Mouse (Mus musculus): ENCODE measurements around the gene Lrfn1. TPM values are rescaled to one million over a fixed set of nuclear protein-coding genes. Genes with fewer than 3 reads are reported as not detected.
A peak's percentile ranks its signal among the peaks of the same experiment; 100 is the strongest.

Lrfn1 gene
- polyA plus RNA-seq, 1 experiment: 2.7 TPM

DNA sequence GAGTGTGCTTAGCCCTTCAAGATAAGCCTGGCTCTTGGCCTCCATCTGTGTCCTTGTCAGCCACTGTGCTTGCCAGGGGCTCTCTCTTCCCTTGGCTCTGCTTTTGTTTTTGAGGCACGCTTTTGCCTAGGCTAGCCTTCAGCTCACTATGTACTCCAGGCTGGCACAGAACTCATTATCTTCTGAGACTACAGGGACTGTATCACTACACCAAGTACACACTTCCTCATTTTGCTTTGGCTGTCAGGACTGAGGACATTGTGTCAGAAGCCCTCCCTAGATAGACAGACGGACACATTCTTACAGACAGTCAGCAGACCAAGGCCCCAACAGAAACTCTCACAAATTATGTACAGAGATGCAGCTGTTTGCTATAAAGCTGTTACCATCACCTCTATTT lies 11.0 kb downstream of the Lrfn1 start:
- Histone ChIP-seq H3K36me3 (ENCODE audit: control insufficient read depth, insufficient read depth, low read length) (no peaks in the 10 kb centered on the region), H3K27ac (ENCODE audit: insufficient read depth, low read length) (no peak overlapping the region), H3K4me1 (ENCODE audit: control insufficient read depth, insufficient read depth, insufficient read length) (peaks cover 6% of the 10 kb centered on the region; the same call in 1 of the 2 replicates), H3K4me3 (ENCODE audit: extremely low read depth, insufficient read depth, insufficient read length) (no peak overlapping the region), H3K27me3 (ENCODE audit: control insufficient read depth, insufficient read depth, low read length) (peaks cover 7% of the 10 kb centered on the region; the same call in 1 of the 2 replicates)
- WGBS: 81% methylated on average over 2 of the region's 2 CpGs
- DNase-seq (ENCODE audit: low read depth in 1 of 2, low spot score in 2 of 2): no peak
- TF ChIP-seq POLR2A (IDR thresholded peaks at IDR 0.05; ENCODE audit: low read depth, low read length) (no peak), CTCF (IDR thresholded peaks at IDR 0.05; ENCODE audit: extremely low read depth, insufficient read depth, insufficient read length, insufficient replicate concordance) (no peak)

DNA sequence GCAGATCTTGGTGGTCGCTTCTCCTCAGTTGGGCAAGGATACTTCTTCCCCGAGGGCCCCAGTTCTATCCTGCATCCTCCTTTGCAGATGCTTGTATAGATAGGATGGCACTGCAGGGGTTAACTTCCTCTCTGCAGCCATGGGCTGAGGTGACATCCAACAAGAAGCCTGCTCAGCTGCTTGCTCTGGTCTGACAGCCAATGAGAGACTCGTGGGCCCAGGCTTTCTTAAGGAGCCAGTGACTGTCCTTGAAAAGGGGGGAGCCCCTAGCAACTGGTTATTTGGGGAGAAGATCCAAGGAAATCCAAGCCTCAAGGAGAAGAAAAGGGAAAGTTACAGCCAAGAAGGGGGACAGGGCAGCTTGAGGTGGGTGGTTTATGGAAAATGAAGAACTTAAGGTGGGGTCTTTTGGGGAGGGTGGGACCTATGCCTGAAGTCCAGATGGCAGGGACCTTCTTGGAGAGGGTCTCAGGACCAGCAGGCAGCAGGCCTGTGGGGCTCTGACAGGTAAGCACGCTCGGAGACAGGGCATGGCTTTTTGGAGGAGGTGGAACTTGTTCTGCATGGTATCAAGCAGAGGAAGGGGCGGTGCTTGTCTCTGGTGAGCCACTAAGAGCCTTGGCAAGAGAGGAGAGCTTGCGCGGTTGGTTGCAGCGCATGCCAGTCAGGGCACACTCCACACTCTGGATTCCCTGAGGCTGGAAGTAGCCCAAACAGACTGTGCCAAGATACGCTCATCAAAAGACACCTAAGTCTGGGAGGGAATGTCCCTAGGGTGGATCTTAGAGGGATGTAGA lies 12.8 kb downstream of the Lrfn1 start:
- TF ChIP-seq CTCF (IDR thresholded peaks at IDR 0.05; ENCODE audit: extremely low read depth, insufficient read depth, insufficient read length, insufficient replicate concordance) (no peak), POLR2A (IDR thresholded peaks at IDR 0.05; ENCODE audit: low read depth, low read length) (no peak)
- no peak overlapping the region for H3K4me3 ChIP-seq (ENCODE audit: extremely low read depth, insufficient read depth, insufficient read length)

DNA sequence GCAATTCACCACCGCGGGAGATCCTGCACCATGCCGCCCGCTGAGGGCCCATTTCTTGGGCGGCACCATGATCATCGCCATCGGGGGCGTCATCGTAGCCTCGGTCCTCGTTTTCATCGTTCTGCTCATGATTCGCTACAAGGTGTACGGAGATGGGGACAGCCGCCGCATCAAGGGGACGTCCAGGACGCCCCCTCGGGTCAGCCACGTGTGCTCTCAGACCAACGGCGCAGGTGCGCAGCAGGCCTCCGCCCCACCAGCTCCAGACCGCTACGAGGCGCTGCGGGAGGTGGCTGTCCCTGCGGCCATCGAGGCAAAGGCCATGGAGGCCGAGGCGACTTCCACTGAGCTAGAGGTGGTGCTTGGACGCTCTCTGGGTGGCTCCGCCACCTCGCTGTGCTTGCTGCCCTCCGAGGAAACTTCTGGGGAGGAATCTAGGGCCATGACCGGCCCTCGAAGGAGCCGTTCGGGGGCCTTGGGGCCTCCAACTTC lies 15.0 kb downstream of the Lrfn1 start:
- no peaks in the 10 kb centered on the region for H3K36me3 ChIP-seq (ENCODE audit: control insufficient read depth, insufficient read depth, low read length)
- no peak overlapping the region for H3K4me3 ChIP-seq (ENCODE audit: extremely low read depth, insufficient read depth, insufficient read length)
- TF ChIP-seq POLR2A (IDR thresholded peaks at IDR 0.05; ENCODE audit: low read depth, low read length) (no peak), CTCF (IDR thresholded peaks at IDR 0.05; ENCODE audit: extremely low read depth, insufficient read depth, insufficient read length, insufficient replicate concordance) (no peak)

More for the DNA sequence above, 12.8 kb downstream of the Lrfn1 start:
- Histone ChIP-seq H3K36me3 (ENCODE audit: control insufficient read depth, insufficient read depth, low read length) (no peaks in the 10 kb centered on the region), H3K4me1 (ENCODE audit: control insufficient read depth, insufficient read depth, insufficient read length) (peaks cover 6% of the 10 kb centered on the region; the same call in 1 of the 2 replicates), H3K27ac (ENCODE audit: insufficient read depth, low read length) (no peak overlapping the region), H3K27me3 (ENCODE audit: control insufficient read depth, insufficient read depth, low read length) (peaks cover 7% of the 10 kb centered on the region; the same call in 1 of the 2 replicates)
- DNase-seq (ENCODE audit: low read depth in 1 of 2, low spot score in 2 of 2): peak in 1 of 2 experiments; percentile 22
- 57% methylated on average over 10 of the region's 10 CpGs for WGBS

DNA sequence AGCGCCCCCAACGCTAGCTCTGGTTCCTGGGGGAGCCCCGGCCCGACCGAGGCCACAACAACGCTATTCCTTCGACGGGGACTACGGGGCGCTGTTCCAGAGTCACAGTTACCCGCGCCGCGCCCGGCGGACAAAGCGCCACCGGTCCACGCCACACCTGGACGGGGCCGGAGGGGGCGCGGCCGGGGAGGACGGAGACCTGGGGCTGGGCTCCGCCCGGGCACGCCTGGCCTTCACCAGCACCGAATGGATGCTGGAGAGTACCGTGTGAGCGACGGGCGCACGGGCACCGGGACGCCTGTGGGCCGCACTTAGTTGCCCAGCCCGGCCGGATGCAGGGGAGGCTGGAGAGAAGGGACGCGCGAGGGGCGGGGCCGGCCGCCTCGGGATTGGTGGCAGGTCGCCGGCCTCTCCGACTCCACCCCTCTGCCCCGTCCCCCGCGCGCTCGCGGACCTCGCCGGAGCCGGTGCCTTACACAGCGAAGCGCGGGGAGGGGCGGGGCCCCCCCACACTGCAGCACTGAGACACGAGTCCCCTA lies 15.5 kb downstream of the Lrfn1 start:
- Histone ChIP-seq H3K4me3 (ENCODE audit: extremely low read depth, insufficient read depth, insufficient read length) (peak overlapping the region; percentile 39; the same call in 1 of the 2 replicates), H3K36me3 (ENCODE audit: control insufficient read depth, insufficient read depth, low read length) (no peaks in the 10 kb centered on the region), H3K4me1 (ENCODE audit: control insufficient read depth, insufficient read depth, insufficient read length) (peaks cover 6% of the 10 kb centered on the region; the same call in 1 of the 2 replicates), H3K27ac (ENCODE audit: insufficient read depth, low read length) (no peak overlapping the region), H3K27me3 (ENCODE audit: control insufficient read depth, insufficient read depth, low read length) (peaks cover 7% of the 10 kb centered on the region; the same call in 1 of the 2 replicates)
- TF ChIP-seq CTCF (IDR thresholded peaks at IDR 0.05; ENCODE audit: extremely low read depth, insufficient read depth, insufficient read length, insufficient replicate concordance) (no peak), POLR2A (IDR thresholded peaks at IDR 0.05; ENCODE audit: low read depth, low read length) (no peak)
- WGBS: 13% methylated on average over 58 of the region's 63 CpGs
- peak in 1 of 2 experiments; percentile 27 for DNase-seq (ENCODE audit: low read depth in 1 of 2, low spot score in 2 of 2)

More for the DNA sequence above, 15.0 kb downstream of the Lrfn1 start:
- 83% methylated on average over 40 of the region's 40 CpGs for WGBS
- H3K27ac ChIP-seq (ENCODE audit: insufficient read depth, low read length): no peak overlapping the region
- peaks cover 6% of the 10 kb centered on the region; the same call in 1 of the 2 replicates for H3K4me1 ChIP-seq (ENCODE audit: control insufficient read depth, insufficient read depth, insufficient read length)
- peaks cover 7% of the 10 kb centered on the region; the same call in 1 of the 2 replicates for H3K27me3 ChIP-seq (ENCODE audit: control insufficient read depth, insufficient read depth, low read length)
- no peak for DNase-seq (ENCODE audit: low read depth in 1 of 2, low spot score in 2 of 2)

DNA sequence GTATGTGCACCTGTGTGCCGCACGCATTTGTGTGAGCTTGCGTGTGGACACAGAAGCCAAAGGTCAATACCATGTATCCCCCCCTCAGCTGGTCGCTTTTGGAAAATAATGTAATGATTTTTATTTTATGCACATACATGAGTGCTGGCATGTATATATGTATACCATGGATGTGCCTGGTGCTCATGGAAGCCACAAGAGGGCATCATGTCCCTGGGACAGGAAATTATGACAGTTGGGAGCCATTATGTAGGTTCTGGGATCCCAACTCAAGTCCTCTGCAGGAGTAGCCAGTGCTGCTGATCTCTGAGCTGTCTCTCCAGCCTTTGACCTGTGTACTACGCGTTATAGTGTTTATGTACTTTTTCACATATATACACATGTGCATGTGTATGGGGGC lies 24.4 kb downstream of the Lrfn1 start:
- Histone ChIP-seq H3K4me1 (ENCODE audit: control insufficient read depth, insufficient read depth, insufficient read length) (no peaks in the 10 kb centered on the region), H3K4me3 (ENCODE audit: extremely low read depth, insufficient read depth, insufficient read length) (no peak overlapping the region), H3K27me3 (ENCODE audit: control insufficient read depth, insufficient read depth, low read length) (no peaks in the 10 kb centered on the region), H3K27ac (ENCODE audit: insufficient read depth, low read length) (no peak overlapping the region), H3K36me3 (ENCODE audit: control insufficient read depth, insufficient read depth, low read length) (no peaks in the 10 kb centered on the region)
- DNase-seq (ENCODE audit: low read depth in 1 of 2, low spot score in 2 of 2): no peak
- no peak for TF ChIP-seq CTCF (IDR thresholded peaks at IDR 0.05; ENCODE audit: extremely low read depth, insufficient read depth, insufficient read length, insufficient replicate concordance)
- no peak for TF ChIP-seq POLR2A (IDR thresholded peaks at IDR 0.05; ENCODE audit: low read depth, low read length)
- 92% methylated on average over 6 of the region's 6 CpGs for WGBS

DNA sequence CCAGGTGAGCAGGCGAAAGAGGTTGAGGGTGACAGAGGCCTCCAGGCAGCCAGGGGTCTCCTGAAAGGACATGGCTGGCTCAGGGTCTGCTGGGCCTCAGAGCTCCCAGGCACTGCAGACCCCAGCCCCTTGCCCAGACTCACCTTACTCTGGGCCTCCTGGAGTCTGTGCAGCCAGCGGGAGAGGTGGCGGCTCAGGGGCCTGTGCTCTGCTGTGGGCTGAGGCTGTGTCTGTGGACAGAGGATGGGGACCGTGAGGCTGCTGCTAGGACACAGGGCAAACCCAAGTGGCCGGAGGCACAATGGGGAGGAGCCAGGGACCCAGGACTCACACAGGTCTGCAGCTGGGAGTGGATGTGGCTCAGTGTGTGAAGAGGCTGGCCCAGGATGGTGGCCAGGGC lies 25.6 kb downstream of the Lrfn1 start:
- Histone ChIP-seq H3K4me1 (ENCODE audit: control insufficient read depth, insufficient read depth, insufficient read length) (no peaks in the 10 kb centered on the region), H3K4me3 (ENCODE audit: extremely low read depth, insufficient read depth, insufficient read length) (no peak overlapping the region), H3K27me3 (ENCODE audit: control insufficient read depth, insufficient read depth, low read length) (no peaks in the 10 kb centered on the region), H3K27ac (ENCODE audit: insufficient read depth, low read length) (no peak overlapping the region), H3K36me3 (ENCODE audit: control insufficient read depth, insufficient read depth, low read length) (no peaks in the 10 kb centered on the region)
- 92% methylated on average over 5 of the region's 5 CpGs for WGBS
- DNase-seq (ENCODE audit: low read depth in 1 of 2, low spot score in 2 of 2): no peak
- TF ChIP-seq POLR2A (IDR thresholded peaks at IDR 0.05; ENCODE audit: low read depth, low read length): no peak
- TF ChIP-seq CTCF (IDR thresholded peaks at IDR 0.05; ENCODE audit: extremely low read depth, insufficient read depth, insufficient read length, insufficient replicate concordance): no peak
